Mouse (Mus musculus) kidney, postnatal 10 days (tissue): ENCODE measurements around the gene Slc9a2.
"Not testable (repeated sequence)": the region's sequence is repeated elsewhere in the genome, so short reads cannot be mapped to it uniquely, and the experiment has no call there.

Experiments used
- DNase-seq: peaks from one replicate; pipeline ENCODE4 v3.0.0; 2021; ENCODE audit warnings: mixed read lengths

Slc9a2 gene

DNA sequence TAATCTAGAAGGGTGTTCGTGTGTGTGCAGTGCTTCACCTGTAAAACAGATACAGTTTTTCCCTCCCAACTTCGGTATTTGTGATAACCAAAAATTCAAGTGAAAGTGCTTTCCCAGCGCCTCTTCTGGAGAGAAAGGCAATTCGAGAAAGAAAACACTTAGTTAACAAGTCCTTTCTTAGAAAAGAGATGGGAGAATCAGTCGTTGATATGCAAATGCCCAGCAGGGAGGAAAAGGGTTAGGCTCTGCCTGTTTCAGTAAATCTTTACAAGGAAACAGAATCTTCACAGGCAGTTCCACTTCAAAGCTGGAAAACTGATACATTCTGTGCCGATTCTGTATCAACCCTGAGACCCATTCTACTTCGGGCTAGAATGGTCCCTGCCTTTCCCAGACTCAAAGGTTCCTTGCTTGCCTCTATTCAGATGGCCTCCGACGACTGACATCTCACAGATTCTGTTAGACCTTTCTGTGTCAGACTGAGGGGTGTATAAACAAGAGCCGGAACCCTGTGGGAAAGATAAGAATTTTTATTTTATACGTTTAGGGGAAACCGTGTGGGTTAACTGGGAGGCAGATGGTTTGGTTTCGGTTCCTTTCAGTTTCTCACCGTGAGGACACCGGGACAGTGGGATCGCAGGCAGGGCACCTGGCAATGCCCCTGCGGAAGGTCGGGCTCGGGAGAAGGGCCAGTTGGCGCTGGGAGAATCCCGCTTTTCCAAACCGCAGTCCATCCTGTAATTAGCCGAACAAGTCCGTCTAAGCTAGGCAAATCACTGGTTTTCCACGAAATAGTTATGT, at the start of gene Slc9a2:
TSS of gene Slc9a2 (plus strand) at position 508 of the 801 bp plus-strand sequence.
- DNase-seq: peak; percentile 21

DNA sequence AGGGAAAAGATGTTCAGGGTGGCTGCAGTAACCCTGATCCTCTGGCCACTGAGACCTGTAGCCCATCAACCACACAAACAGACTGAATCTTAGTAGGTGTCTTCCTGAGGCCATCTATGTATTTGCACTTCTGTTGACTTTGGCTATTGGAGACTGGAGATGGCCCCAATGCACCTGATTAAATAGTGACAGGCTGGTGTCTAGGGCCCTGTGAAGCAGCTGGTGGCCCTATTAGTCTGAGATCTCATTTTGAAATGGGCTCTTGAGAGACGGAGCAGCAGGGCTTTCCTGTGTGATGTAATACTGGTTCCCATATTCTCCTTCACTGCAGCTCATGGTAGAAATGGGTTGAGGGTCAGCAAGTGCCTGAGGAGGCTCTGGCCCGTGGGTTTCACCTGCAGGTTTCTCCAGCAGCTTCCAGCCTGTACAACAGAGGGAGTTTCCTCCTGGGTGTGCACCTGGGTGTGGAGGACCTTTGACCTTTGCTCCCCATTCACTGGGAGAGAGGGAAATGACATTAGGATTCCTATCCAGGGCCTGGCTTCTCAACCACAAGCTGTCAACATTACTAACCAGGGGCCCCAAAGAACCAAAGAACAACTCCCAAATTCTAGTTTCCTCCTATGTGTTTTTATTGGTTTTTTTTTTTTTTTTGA, 47.8 kb upstream of the Slc9a2 start:
- peak; percentile 10 for DNase-seq

DNA sequence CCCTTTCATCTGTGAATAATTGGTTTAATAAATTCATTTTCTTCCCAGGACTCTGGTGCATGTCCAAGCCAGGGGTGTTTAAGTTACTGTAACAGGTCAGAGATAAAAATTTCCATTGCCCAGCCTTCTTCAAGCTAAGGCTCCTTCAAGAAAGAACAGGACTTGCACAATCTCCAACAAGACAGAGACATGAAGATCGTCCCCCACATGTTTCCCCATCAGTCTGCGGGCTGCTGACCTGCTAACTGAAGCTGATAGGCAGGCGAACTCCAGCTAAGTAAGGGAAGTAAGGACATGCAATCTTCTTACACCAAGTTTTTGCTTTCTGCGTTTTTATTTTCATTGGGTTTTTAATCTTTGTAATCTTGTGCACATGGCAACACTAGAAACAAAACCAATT, 45.8 kb upstream of the Slc9a2 start:
- DNase-seq: no peak

DNA sequence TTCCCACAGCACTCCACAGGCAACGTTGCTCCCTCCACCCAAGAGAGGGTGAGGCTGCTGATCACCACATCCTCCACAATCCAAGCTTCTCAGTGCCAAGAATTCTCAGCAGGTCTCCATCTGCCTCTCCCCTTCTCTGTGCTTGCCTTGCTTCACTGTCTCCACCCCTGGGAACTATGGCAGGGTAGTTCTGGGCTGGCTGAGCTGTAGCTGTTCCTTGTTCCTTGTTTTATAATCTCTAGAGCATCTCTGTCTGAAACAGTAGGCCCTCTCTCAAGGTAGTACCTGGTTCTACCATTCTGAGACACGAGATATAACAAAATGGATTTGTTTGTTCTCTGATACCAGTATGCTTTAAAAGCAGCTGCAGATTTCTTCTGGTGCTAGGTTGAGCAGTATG, 32.1 kb upstream of the Slc9a2 start:
- no peak for DNase-seq

DNA sequence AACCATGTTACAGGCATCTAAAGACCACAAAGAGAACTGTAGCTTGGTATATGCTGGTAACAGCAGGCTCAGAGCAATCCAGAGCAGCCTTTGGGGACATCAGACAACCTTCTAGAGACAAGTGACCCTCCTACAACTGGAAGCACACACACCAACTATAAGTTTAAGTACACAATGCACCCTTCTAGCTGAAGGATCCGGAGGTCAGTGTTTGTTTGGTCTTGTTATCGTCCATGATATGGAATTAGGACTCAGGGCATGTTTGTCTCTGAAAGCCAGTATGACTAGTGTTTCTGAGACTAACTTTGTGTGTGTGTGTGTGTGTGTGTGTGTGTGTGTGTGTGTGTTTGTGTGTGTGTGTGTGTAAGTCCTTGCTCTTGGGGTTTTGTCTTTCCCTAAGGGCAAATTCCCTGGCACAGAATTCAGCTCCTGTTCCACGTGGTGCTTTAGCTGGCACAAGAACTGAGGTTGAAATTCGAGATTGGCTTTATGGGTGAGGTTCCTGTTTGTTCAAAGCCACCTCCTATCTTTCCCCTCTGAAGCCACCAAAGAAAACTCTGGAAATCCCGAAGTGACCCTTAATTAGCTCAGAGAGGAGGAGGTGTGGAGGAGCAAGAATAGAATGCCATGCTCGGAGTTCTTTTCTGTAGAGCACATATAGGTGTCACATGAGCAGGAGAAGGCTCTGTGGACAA, 29.4 kb upstream of the Slc9a2 start:
- DNase-seq: peak; percentile 23

DNA sequence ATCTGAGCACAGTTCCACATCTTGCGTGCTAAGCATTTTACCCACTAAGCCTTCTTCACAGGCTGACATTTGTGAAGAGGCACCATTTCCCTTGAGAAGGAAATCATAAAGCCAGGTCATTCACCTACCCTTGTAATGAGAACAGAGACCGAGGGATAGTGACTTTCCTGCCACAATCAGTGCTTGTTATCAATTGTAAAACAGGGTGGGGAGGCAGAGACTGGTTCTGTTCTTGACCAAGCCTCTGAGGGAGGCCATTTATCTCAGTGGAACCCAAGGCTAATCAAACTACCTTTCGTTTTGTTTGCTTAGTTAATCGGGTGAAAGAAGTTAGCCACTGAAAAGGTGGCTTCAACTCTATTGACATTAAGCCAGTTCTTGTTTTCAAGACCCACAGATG, 23.3 kb upstream of the Slc9a2 start:
- no peak for DNase-seq

DNA sequence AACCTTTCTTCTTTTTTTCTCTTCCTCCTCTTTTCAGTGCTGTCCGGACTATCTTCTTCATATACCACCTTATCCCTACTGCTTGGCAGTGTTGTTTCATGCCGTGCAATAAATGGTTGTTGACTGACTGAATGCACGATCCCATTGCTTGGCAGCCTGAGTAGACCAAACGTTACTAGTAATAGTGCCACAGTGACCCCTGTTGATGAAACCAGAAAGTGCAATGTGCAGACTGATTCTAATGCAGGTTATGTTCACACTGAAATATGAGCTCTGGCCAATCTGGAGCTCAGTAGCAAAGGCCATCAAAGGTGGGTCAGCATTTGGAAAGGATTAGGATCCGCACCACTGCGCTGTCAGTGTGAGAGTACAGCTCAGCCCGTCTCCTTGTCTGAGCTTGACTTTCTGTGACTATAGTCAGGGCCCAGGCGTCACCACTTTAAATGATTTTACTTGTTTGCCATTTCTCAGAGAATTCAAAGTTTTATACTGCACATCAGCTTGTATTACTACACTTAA, 22.3 kb upstream of the Slc9a2 start:
- DNase-seq: peak; percentile 80

DNA sequence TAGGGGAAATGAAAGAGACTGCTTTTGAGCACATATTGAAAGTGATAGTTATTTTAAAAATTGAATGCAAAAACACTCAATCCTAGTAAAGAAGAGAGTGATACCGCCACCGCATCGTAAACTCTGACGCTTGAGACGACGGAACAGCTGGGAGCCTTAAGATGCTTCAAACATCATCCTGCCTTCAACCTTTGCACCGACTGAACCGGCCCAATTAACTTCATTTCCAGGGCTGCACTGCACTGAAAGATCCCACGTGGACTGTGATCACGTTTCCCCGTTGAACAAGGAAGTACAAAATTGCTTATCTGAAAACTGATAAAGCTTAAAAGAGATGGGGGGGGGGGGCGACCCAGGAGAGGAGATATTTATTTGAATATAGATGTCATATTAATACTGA, 21.4 kb upstream of the Slc9a2 start:
- DNase-seq: peak; percentile 24

DNA sequence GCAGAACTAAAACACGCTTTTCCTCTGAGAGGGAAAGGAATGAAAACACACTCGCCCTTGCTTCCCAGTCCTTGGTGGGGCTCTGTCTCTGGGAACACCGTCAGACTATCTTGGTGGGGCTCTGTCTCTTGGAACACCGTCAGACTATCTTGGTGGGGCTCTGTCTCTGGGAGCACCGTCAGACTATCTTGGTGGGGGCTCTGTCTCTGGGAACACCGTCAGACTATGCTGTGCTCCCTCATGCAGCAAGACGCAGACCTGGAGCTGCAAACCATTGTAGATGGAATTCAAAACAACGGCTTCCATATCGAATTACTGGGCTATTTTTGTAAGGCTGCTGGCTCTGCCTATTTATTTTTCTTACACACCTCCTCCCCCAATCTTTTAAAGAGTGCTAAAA, 20.9 kb upstream of the Slc9a2 start:
- no peak for DNase-seq

DNA sequence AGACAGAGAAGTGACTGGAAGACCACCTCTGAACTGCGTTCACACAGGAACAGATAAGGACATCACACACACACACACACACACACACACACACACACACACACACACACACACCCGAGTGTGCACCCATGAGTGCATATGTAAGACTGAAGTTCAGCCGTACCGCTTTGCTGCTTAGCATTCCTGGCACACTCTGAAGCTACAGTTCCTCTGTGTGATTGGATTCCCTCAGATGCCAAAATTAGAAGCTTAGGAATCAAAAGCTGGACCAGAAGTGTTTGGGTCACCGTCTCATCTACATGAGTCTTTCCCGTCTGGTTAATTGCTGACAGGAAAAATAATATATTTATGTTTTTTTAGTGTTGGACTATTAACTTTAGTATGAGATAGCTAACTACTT, 19.5 kb upstream of the Slc9a2 start:
- no peak for DNase-seq

DNA sequence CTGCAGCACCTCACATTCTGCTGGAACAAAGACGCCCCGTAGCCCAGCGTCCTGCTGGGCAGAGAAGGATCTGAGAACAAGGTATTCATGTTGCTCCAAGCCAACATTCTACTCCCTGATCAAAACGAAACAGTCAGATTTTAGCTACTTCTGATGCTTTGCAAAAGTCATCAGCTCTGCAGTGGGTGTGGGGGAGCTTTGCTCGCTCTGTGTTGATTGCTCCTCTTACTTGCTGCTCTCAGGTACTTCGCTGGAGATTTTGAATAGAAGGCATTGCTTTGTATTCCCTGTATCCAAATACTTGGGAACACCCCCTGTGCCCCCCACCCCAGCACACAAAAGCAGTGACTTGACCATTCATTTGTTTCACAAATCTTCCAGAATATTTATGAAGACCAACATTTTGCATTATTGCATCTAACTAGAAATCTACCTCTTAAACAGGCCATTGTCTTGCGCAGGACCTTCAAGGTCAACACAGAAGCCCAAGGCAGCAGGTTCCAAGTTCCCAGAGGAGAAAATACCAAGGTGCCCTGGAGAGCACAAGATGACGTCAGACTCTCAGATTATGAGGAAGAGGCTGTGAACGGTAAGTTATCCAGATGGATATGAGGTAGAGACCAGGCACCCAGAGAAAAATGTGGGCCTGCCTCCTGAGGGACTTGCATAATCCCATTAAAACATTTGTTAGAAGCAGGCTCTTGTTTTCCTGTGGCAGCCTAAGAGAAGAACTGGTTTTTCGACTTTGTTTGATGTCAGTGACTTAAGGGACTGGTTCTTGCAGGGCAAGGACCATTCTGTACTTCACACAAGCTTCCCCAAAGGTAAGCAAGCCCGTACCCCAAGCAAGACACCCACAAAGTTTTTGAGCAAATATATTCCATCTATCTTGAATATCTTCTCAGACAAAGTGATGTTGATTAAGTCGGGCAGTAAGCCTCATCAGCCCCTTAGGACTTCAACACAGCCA, 14.7 kb upstream of the Slc9a2 start:
- no peak for DNase-seq

DNA sequence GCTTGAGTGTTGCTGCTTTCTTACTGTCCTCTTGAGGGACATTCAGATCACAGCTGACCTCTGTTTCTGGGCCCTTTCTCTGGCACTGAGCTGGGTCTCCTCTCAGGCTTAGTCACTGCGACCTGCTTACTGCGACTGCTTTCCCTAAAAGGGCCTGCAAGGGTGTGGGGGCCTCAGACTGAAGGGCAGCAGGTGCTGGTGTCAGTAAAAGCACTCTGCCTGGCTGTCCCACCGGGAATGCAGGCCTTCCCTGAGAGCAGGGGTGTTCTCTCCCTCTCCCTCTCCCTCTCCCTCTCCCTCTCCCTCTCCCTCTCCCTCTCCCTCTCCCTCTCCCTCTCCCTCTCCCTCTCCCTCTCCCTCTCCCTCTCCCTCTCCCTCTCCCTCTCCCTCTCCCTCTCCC, 12.9 kb upstream of the Slc9a2 start:
- not testable (repeated sequence) for DNase-seq

DNA sequence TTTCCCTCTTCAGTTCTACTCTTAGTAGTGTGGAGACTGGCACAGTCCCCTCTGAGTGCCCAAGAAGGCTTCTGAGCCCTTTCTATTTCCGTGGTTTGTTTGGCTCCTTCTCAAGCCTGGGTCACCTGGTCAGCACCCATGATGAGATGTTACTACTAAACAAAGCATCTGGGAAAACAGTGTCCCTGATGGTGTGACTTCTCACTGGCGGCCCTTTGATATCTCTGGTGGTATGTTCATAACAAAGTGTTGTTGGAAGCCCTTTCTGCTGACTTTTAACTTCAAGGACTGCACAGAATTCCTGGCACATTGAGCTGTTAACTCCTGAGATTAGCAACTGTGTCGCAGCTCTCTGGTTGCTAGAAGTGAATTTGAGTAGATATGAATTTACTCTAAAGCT, 10.3 kb upstream of the Slc9a2 start:
- DNase-seq: no peak

DNA sequence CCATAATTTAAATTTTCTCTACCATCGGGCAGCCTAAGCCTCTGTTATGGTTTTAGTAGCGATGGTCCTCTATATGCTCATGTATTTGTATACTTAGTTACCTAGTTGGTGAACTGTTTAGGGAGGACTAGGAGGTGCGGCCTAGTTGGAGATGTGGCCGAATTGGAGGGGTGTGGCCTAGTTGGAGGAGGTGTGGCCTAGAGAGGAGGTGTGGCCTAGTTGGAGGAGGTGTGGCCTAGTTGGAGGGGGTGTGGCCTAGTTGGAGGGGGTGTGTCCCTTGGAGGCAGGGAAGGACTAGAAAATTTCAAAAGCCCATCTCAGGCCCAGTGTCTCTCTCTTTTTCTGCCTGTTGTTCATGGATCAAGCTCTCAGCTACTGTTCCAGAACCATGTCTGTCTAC, 8.9 kb upstream of the Slc9a2 start:
- no peak for DNase-seq

DNA sequence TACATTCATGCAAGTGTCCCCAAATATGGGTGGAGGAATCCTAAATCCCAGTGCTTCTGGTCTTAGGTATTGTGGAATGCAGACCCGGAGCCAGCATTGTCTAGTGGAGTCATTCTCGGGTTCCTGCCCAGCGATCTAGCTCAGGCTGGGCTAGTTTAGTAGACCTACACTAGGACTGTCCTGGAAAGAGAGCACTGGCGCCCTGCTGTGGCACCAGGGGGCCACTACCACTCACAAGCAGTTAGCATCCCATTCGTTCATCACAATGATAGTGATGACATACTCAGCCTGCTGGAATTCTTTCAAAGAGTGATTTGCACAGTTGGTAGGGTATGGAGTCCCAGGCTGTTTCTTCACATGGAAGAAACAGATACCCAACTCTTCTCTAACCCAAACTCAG, 3.1 kb upstream of the Slc9a2 start:
- DNase-seq: peak; percentile 52

DNA sequence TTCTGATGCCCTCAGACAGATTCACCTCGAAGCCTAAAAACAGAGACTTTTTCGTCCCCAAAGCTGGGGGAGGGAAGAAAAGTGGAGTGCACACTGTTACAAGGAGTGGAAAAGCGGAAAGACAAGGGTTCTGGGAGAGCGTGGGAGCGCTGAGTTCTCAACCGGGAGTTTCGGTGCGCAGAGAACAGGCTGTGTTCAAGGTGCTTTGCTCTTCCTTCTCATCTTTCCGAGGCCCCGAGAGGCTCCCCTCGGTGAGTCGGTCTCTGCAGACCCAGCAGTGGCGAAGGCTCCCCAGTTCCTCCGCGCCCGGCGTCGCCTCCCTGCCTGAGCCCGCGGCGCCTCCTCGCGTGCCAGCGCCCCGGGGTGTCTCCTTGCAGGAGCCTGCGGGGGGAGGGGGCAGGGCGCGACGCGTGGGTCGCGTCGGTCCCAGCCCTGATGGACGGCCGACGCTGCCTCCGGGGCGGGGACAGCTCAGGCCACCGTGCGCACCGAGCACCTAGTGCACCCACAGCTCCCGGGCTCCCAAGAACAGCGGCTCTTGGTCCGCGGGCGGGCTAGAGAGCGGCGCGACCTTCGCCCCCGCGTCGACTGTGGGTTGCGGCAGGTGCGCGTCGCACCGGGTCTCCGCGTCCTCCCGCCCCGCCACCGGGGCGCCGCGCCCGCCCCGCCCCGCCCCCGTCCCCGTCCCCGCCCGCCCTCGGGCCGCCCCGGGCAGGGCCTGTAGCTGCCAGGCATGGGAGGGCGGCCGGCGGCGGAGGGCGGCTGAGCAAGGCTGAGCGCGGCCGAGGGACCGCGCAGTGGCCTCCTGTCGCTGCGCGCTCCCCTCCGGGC, 709 bp downstream of the Slc9a2 start:
- DNase-seq: peak; percentile 72

DNA sequence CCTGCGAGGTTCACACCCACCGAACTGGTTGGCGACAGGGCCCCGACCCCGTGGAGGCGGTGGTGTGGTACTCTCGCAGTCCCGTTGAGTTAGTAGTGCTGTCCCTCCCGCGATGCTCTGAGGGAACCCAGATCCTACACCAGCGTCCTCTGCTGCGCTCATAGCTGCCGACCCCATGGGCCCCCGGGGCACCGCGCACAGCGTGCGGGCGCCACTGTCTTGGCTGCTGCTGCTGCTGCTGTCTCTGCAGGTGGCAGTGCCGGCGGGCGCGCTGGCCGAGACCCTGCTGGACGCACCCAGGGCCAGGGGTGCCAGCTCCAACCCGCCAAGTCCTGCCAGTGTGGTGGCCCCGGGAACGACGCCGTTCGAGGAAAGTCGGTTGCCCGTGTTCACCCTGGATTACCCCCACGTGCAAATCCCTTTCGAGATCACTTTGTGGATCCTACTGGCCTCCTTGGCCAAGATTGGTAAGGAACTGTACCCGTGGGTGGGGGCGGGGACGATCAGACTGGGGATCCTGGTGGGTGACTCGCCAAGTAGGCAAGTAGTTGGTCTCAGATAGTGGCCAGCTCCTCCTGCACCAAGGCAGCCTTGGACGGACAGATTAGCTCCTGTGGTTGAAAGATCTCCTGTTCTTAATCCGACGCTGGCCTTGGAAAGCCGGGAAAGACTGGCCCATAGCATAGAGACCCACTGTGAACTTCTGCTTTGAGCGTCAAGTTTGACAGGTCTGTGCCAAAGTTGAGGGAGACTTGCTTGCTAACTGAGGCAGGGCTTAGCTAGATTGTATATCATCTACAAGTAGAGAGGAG, 1.5 kb downstream of the Slc9a2 start:
- DNase-seq: peak; percentile 39

DNA sequence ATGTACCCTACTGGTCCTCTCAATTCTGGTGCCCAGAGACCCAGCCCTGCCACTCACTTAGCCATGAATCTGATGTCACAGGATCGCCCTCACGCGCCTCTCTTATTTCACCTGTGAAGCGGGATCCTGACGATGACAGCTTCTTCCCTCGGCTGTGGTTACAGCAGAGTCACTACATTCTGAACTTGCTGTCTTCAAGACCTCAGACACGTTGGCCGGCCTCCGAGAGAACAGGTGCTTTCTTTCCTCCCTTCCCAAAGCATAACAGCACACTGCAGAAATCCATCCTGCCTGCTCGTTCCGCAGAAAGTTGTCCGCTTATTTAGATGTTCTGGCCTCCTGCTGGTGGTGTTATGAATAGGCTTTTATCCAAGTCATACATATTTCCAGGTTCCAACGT, 13.9 kb downstream of the Slc9a2 start:
- DNase-seq: no peak

DNA sequence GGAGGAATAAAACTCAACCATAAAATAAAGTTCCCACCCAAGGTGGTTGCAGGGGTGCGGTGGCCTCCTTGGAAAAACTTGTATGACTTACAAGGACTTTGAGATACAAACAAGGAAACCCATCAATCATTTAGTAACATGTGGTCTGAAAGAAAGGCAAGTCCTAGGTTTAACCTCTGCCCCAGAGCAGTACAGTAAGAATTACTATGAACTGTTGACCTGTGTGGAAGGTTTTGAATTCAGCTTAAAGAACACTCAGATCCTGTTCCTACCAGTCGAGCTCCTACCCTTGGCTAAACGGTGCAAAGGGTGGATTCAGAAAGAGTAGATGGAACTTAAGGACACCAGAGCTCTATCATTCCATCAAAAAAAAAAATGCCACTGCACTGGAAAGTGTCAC, 16.1 kb downstream of the Slc9a2 start:
- no peak for DNase-seq

DNA sequence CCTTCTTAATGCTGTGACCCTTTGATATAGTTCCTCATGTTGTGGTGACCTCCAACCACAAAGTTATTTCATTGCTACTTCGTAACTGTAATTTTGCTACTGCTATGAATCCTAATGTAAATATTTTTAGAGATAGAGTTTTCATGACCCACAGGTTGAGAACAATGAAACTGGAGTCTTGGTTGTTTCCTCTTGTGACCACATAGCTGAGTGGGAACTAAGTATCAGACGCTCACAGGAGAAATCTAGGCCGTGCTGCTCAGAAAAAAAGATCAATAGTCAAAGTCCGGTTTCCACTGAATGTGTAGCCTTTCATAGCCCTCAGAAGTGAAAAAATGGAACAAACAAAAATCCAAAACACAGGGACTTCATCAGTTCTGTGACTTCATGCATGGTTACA, 24.7 kb downstream of the Slc9a2 start:
- DNase-seq: no peak

DNA sequence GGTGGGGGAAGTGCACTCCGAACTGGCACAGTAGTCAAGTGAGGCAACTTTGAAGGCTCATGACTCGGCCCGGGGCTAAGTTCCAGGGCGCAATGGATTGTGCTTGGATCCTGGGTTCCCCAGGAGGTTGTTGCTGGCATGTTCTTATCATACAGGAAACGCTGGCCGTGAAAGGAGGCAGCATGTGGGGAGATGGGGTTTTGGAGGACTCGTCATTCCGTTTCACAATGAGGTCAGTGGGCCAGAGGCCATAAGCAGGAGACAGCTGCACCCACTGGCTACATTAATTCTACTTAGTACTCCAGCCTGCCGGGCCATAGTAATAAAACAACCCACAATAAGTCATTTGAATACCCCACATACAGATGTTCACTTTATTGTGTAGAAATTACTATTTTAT, 34.6 kb downstream of the Slc9a2 start:
- DNase-seq: no peak
